Mouse (Mus musculus) ES-Bruce4 (cell line): ENCODE measurements around the gene Gnai3. TPM values are rescaled to one million over a fixed set of nuclear protein-coding genes. Genes with fewer than 3 reads are reported as not detected.

Experiments used
- H3K27ac ChIP-seq: 2 replicates; pipeline ENCODE4 v1.5.1; 2012; ENCODE audit warnings: low read length, inconsistent platforms; ENCODE audit not compliant: insufficient read depth
- H3K27me3 ChIP-seq: 2 replicates; pipeline ENCODE4 v1.6.1; 2012; ENCODE audit warnings: mild to moderate bottlenecking, low read length, inconsistent platforms; ENCODE audit not compliant: control insufficient read depth, poor library complexity, insufficient read depth, severe bottlenecking
- H3K36me3 ChIP-seq: 2 replicates; pipeline ENCODE4 v1.6.1; 2012; ENCODE audit warnings: inconsistent platforms, mild to moderate bottlenecking, low read length, moderate library complexity; ENCODE audit not compliant: control insufficient read depth, poor library complexity, insufficient read depth, severe bottlenecking
- H3K4me1 ChIP-seq: one replicate; pipeline ENCODE4 v1.8.1; 2011; ENCODE audit warnings: low read length; ENCODE audit not compliant: control insufficient read depth, insufficient read depth
- H3K4me3 ChIP-seq: 2 replicates; pipeline ENCODE4 v1.5.1; 2011; ENCODE audit warnings: low read depth, mild to moderate bottlenecking, low read length
- H3K9ac ChIP-seq: 2 replicates; pipeline ENCODE4 v1.6.1; 2012; ENCODE audit warnings: low read depth, mild to moderate bottlenecking, inconsistent platforms; ENCODE audit not compliant: poor library complexity, severe bottlenecking
- H3K9me3 ChIP-seq: replicated peaks from 2 replicates; pipeline ENCODE4 v1.6.1; 2012; ENCODE audit warnings: mild to moderate bottlenecking, low read length, inconsistent platforms; ENCODE audit not compliant: control insufficient read depth, poor library complexity, insufficient read depth, severe bottlenecking
- CTCF ChIP-seq: IDR thresholded peaks from one replicate; pipeline ENCODE4 v1.8.1; 2011; ENCODE audit warnings: low read depth, low read length
- EP300 ChIP-seq: IDR thresholded peaks from 2 replicates; pipeline ENCODE4 v1.6.1; 2011; ENCODE audit warnings: low read depth, low read length; ENCODE audit not compliant: insufficient read depth
- POLR2A ChIP-seq: IDR thresholded peaks from one replicate; pipeline ENCODE4 v1.8.1; 2011; ENCODE audit warnings: low read length; ENCODE audit not compliant: insufficient read depth
- polyA plus RNA-seq: library from polyadenylated mRNA; stranded (reverse); fragments of >200 nt; gene quantifications from 2 replicates; pipeline ENCODE4 v1.2.4, GENCODE M21; 2011; ENCODE audit warnings: low read depth; ENCODE audit not compliant: missing spikeins, insufficient read depth, insufficient read length

Gnai3 gene
- polyA plus RNA-seq, 1 experiment, result 127 TPM

GRCm38 (mm10) chr3:108165532-108166315 lies 19.8 kb upstream of the Gnai3 start:
- no peak overlapping the region for H3K27ac ChIP-seq
- H3K9me3 ChIP-seq, result no peaks in the 10 kb centered on the region
- no peak overlapping the region for H3K9ac ChIP-seq
- H3K4me3 ChIP-seq, result no peak overlapping the region
- no peaks in the 10 kb centered on the region for H3K27me3 ChIP-seq
- no peaks in the 10 kb centered on the region for H3K4me1 ChIP-seq
- no peaks in the 10 kb centered on the region for H3K36me3 ChIP-seq
- TF ChIP-seq POLR2A (no peak), EP300 (no peak), CTCF (no peak)

- H3K9me3 ChIP-seq, result no peaks in the 10 kb centered on the region
- TF ChIP-seq POLR2A, result no peak
- peak; percentile 96 for TF ChIP-seq CTCF
- no peaks in the 10 kb centered on the region for H3K36me3 ChIP-seq
- no peak overlapping the region for H3K27ac ChIP-seq
- peak overlapping the region; percentile 38 for H3K9ac ChIP-seq
- no peaks in the 10 kb centered on the region for H3K27me3 ChIP-seq
- no peaks in the 10 kb centered on the region for H3K4me1 ChIP-seq
- no peak overlapping the region for H3K4me3 ChIP-seq
Measured at GRCm38 (mm10) chr3:108164807-108165206, 18.9 kb upstream of the Gnai3 start.

GRCm38 (mm10) chr3:108164091-108164490 lies 18.1 kb upstream of the Gnai3 start:
- Histone ChIP-seq H3K4me1 (no peaks in the 10 kb centered on the region), H3K27ac (no peak overlapping the region)

GRCm38 (mm10) chr3:108158383-108159037 lies 12.6 kb upstream of the Gnai3 start:
- Histone ChIP-seq H3K9ac (no peak overlapping the region), H3K27me3 (no peaks in the 10 kb centered on the region), H3K4me1 (no peaks in the 10 kb centered on the region), H3K4me3 (no peak overlapping the region), H3K27ac (no peak overlapping the region), H3K36me3 (no peaks in the 10 kb centered on the region), H3K9me3 (no peaks in the 10 kb centered on the region)
- no peak for TF ChIP-seq POLR2A
- no peak for TF ChIP-seq CTCF
- TF ChIP-seq EP300, result no peak

More at GRCm38 (mm10) chr3:108164091-108164490, 18.1 kb upstream of the Gnai3 start:
- H3K27me3 ChIP-seq, result no peaks in the 10 kb centered on the region
- TF ChIP-seq POLR2A, result no peak
- no peak for TF ChIP-seq EP300
- no peak for TF ChIP-seq CTCF
- no peaks in the 10 kb centered on the region for H3K36me3 ChIP-seq
- no peak overlapping the region for H3K4me3 ChIP-seq
- H3K9me3 ChIP-seq, result no peaks in the 10 kb centered on the region
- H3K9ac ChIP-seq, result no peak overlapping the region

- H3K27ac ChIP-seq, result no peak within 1 kb of the TSS
- H3K36me3 ChIP-seq, result no peaks in the 10 kb centered on the region
- no peak within 1 kb of the TSS for H3K9ac ChIP-seq
- no peaks in the 10 kb centered on the region for H3K9me3 ChIP-seq
- no peak within 1 kb of the TSS for H3K4me3 ChIP-seq
- H3K4me1 ChIP-seq, result no peaks in the 10 kb centered on the region
- H3K27me3 ChIP-seq, result no peaks in the 10 kb centered on the region
- TF ChIP-seq CTCF (no peak), EP300 (no peak), POLR2A (no peak)
Measured at GRCm38 (mm10) chr3:108154656-108155055, 8.7 kb upstream of the Gnai3 start, which contains the start of gene Gpr61. TSS of gene Gpr61 (minus strand) at chr3:108154882.

GRCm38 (mm10) chr3:108152290-108152689 lies 6.3 kb upstream of the Gnai3 start:
- TF ChIP-seq EP300 (no peak), CTCF (no peak), POLR2A (no peak)
- no peak overlapping the region for H3K27ac ChIP-seq
- H3K4me1 ChIP-seq, result no peaks in the 10 kb centered on the region
- H3K4me3 ChIP-seq, result no peak overlapping the region
- H3K27me3 ChIP-seq, result no peaks in the 10 kb centered on the region
- no peak overlapping the region for H3K9ac ChIP-seq
- no peaks in the 10 kb centered on the region for H3K9me3 ChIP-seq
- no peaks in the 10 kb centered on the region for H3K36me3 ChIP-seq
